Mouse (Mus musculus): ENCODE results near the gene Fyttd1.

- TF ChIP-seq CTCF (IDR thresholded peaks at IDR 0.05; ENCODE audit: low read depth) (no peak), EP300 (IDR thresholded peaks at IDR 0.05; ENCODE audit: low read depth) (no peak)
Observed at GRCm38 (mm10) chr16:32858771-32859636, 18.3 kb upstream of the Fyttd1 start.

Data from liver, embryonic 14.5 days (tissue).